8 mouse cellular contexts compared by ENCODE assay signal in genomic region chr4:83417820-83418186, GRCm38 (mm10). TPM values are rescaled to one million over a fixed set of nuclear protein-coding genes. Genes with fewer than 3 reads are reported as not detected.
DNase-seq lines count a peak whose midpoint lies in the region; ATAC-seq and TF ChIP-seq lines count a peak whose summit lies in the region.

No protein-coding gene starts in this region.

- ATAC-seq in heart, embryonic 12.5 days (ENCODE audit: insufficient number of reproducible peaks, low FRiP score) = peak; percentile 61
- peak; percentile 38; the same call in 1 of the 2 replicates for ATAC-seq in megakaryocyte progenitor cell, adult 5-6 weeks (replicated peaks; ENCODE audit: poor library complexity)

- peak overlapping the region; percentile 72 for H3K4me2 ChIP-seq in heart, embryonic 12.5 days

- peak overlapping the region; percentile 90 for H3K4me3 ChIP-seq in heart, embryonic 12.5 days
- peak overlapping the region; percentile 94 to 96 for H3K4me3 ChIP-seq in ES-E14 (ENCODE audit: insufficient read depth in 1 of 2, low read depth in 1 of 2, low read length in 2 of 2, poor library complexity in 1 of 2, severe bottlenecking in 1 of 2)

- DNase-seq in heart, postnatal 36 days = no peak
- no peak for DNase-seq in ES-E14 (ENCODE audit: low read depth, low spot score)
- peak; percentile 11 for DNase-seq in forelimb bud, embryonic 11.5 days (ENCODE audit: low read depth, low spot score)
- DNase-seq in cerebellum, postnatal 25 days = no peak
- no peak for DNase-seq in natural killer cell, adult 2 months (ENCODE audit: low spot score in 2 of 2)
- DNase-seq in layer of hippocampus, adult 11-12 months (ENCODE audit: low spot score) = no peak

- H3K4me1 ChIP-seq in heart, embryonic 12.5 days (replicated peaks) = peaks cover 7% of the 10 kb centered on the region
- H3K4me1 ChIP-seq in ES-E14 (ENCODE audit: control insufficient read depth in 2 of 2, insufficient read depth in 2 of 2, low read length in 2 of 2, poor library complexity in 1 of 2) = peaks cover 1 to 2% of the 10 kb centered on the region in 2 experiments; a peak in 1 of 4 replicates

- H3K9me3 ChIP-seq in heart, embryonic 12.5 days (replicated peaks) = peaks cover 6% of the 10 kb centered on the region
- H3K9me3 ChIP-seq in ES-E14 (ENCODE audit: control insufficient read depth, insufficient read depth, low read depth, low read length) = no peaks in the 10 kb centered on the region

- WGBS in heart, embryonic 12.5 days = 0% methylated on average over 30 of the region's 30 CpGs

- in situ Hi-C loops in ES-E14 (cut with MboI; ENCODE audit: low sequenced_read_pairs in 2 of 2, unreplicated experiment in 2 of 2) = no loop called here

- no peaks in the 10 kb centered on the region for H3K27me3 ChIP-seq in heart, embryonic 12.5 days (replicated peaks)

- H3K36me3 ChIP-seq in heart, embryonic 12.5 days = peaks cover 7% of the 10 kb centered on the region; the same call in 1 of the 2 replicates
- H3K36me3 ChIP-seq in ES-E14 (ENCODE audit: control insufficient read depth, insufficient read depth, low read length, poor library complexity, severe bottlenecking) = no peaks in the 10 kb centered on the region

- H3K9ac ChIP-seq in heart, embryonic 12.5 days = peak overlapping the region; percentile 96
- H3K9ac ChIP-seq in ES-E14 (ENCODE audit: insufficient read depth, low read depth, low read length, poor library complexity, severe bottlenecking) = peak overlapping the region; percentile 87

- intact Hi-C loops in heart, postnatal 36 days (cut with DNase I) = loop anchor here (2.0 to 10.0 kb wide), 3 partner anchors 96 to 157 kb away; partner anchors contain the start of genes Ccdc171 and Ttc39b

- H3K27ac ChIP-seq in heart, embryonic 12.5 days (ENCODE audit: poor library complexity, severe bottlenecking) = no peak overlapping the region; the same call in 1 of the 2 replicates
- H3K27ac ChIP-seq in ES-E14 (ENCODE audit: insufficient read depth, low read depth, low read length, poor library complexity, severe bottlenecking) = no peak overlapping the region; the same call in 1 of the 2 replicates

TF ChIP-seq in ES-E14, 5 proteins besides CTCF, POLR2A, EP300 and RAD21:
- TF ChIP-seq ZNF384 (IDR thresholded peaks at IDR 0.05; ENCODE audit: low read depth, low read length) = no peak
- TF ChIP-seq CHD2 (IDR thresholded peaks at IDR 0.05; ENCODE audit: low read depth, low read length) = no peak
- TF ChIP-seq HCFC1 (IDR thresholded peaks at IDR 0.05; ENCODE audit: borderline replicate concordance, insufficient read depth, low read length) = no peak
- TF ChIP-seq ZC3H11A (IDR thresholded peaks at IDR 0.05; ENCODE audit: borderline replicate concordance, low read depth, low read length) = no peak
- no peak for TF ChIP-seq MAFK (IDR thresholded peaks at IDR 0.05; ENCODE audit: insufficient read depth, low read depth, low read length)

RNA-seq across cellular contexts. Expression of gene Snapc3, which starts 0.3 kb away (rescaled TPM):
- polyA plus RNA-seq in heart, embryonic 12.5 days (2016; fragmentation: Nextera tagmentation; extraction: Ambion mirVana) = 32.6 and 34.9 TPM in 2 replicates
- total RNA-seq in heart, postnatal 36 days (2021) = 10 to 100 TPM; 14.2 to 20.6 TPM
- total RNA-seq in ES-E14 (2012; rRNA removed) = 41.9 and 47.8 TPM in 2 replicates
- total RNA-seq in megakaryocyte progenitor cell, adult 5-6 weeks (2015) = 16.3 and 23.8 TPM in 2 replicates
- total RNA-seq in megakaryocyte progenitor cell, adult 5-6 weeks (2017) = 33.6 and 35.0 TPM in 2 replicates
